Mouse (Mus musculus) cerebellum, postnatal 25 days (tissue): ENCODE data around the gene Galnt6.
A peak's percentile ranks its signal among the peaks of the same experiment; 100 is the strongest.

ENCODE experiments used
- DNase-seq, 2 experiments: peaks; one replicate each; pipeline ENCODE4 v3.0.0; 2021; ENCODE audit warnings: mixed read lengths in 2 of 2

The Galnt6 gene

GRCm38 (mm10) chr15:100719217-100719616, 10.0 kb downstream of the Galnt6 start:
- no peak for DNase-seq

DNA sequence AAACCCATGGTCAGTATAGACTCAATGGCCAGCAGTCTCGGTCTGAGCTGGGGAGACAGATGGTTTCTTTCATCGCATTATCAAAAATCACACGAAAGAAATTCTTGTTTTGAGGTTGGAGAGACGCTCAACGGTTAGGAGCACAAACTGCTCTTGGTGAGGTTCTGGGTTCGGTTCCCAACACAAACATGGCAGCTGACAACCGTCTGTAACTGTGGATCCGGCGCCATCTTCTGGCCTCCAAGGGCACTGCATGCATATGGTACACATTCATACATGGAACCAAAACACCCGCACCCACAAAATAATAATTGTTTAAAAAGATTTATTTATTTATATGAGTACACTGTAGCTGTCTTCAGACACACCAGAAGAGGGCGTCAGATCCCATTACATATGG, 10.6 kb downstream of the Galnt6 start:
- no peak for DNase-seq

DNA sequence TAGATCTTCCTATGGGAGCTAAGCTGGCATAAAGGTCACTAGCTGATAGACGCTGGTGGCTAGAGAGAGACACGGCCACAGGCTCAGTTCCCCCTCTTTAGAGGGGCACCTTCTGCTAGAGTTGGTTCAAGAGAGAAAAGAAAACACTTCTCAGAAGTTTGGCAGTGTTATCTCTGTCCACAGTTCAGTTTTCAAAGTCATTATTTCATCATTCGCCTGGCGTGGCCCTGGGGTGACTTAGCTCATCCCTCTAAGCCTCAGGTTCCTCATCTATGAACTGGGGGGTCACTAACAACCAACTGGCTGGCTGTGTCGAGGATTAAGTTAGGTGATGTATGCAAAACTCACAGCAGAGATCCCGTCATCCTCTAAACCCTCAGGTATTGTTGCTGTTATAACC, 11.2 kb downstream of the Galnt6 start:
- no peak for DNase-seq

GRCm38 (mm10) chr15:100715399-100715993, 13.7 kb downstream of the Galnt6 start:
- no peak for DNase-seq

DNA sequence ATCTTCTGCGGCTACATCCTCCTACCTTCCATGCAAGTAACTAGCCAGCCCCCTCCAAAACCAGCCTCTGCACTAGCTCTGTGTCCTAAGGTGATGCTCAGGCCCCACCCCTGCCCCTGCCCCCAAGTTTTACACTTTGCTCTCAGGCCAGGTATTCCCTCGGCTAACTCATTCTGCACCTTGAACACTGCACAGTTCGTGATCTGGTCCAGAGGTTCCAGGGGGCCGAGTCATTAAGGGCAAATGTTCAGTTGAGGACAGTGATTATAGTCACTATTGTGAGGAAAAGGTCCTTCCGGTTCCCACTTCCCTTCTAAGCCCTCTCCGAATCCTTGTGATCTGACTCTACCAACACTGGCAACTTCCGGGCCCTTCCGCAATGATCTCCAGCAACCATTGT, 14.7 kb downstream of the Galnt6 start:
- DNase-seq = no peak

DNA sequence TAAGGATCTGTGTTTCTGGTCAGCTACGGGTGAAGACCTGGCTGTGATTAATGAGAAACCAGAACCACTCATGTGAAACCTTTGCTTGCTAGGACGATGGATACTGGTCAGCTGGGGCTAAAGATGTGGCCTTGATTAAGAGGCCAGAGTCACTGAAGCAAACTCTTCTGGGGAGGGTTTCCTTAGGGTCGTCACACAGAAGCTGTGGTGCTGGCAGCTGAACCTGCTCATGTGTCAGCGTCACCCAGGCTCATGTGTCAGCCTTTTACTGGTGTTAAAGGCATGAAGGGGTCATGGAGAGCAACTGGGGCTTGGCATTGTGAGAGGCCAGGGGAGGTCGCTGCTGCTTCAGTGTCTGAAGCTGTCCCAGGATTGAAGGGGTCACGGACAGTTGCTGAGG, 18.3 kb downstream of the Galnt6 start:
- DNase-seq = no peak

GRCm38 (mm10) chr15:100708433-100709078, 20.6 kb downstream of the Galnt6 start:
- no peak for DNase-seq

DNA sequence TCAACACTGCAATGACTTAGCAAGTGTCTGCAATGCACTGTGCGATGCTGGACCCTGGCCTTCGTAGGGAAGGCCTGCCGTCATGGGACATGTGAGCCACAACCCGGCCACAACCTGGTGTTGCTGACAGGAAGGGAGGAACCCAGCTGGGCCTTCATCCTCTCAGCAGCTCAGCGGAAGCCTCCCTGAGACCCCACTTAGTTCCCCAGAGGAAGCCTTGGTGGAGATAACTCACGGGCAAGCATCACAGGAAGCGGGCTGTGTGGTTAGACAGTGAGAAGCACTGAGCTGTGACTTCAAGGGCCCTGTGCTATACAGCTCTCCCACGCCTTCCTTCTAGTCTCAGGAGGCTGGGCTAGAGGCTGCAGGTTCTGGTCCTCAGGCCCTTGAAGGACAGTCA, 22.9 kb downstream of the Galnt6 start:
- no peak for DNase-seq

GRCm38 (mm10) chr15:100705376-100705775, 23.8 kb downstream of the Galnt6 start:
- no peak for DNase-seq

DNA sequence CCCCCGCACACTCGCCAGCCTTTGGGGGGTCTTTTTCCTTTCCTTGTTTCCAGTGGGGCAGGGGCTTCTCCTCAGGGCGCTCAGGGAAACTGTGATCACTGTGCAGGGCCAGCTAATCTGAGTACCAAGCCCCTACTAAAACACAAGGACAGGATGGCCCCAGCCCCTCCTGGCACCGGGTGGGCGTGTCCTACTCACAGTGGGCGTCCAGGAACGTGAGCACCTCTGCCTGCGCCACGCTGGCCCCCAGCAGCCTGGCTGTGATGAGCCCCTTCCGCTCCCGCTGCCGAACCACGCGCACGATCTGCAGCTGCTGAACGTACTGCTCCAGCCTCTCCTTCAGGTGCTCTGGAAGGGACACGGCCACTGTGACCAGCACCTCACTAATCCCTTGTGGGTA, 25.3 kb downstream of the Galnt6 start:
- DNase-seq = no peak

DNA sequence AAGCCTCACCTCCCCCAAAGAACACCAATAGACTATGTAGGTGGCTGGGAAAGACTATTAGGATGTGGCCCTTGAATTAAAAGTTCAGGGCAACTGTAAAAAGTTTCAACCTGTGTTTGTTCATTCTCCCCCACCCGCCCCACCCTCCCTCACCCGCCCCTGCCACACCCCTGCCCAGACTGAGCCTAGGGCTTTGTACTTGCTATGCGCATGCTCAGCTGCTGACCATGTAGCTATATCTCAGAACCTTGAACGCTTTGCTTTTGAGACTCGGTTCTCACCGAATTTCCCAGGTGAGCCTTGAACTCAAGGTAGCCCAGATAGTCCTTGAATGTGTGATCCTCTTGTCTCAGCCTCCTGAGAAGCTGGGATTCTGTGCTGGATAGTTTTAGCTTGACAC, 27.3 kb downstream of the Galnt6 start:
- DNase-seq = no peak

GRCm38 (mm10) chr15:100701108-100701507, 28.1 kb downstream of the Galnt6 start:
- no peak for DNase-seq

GRCm38 (mm10) chr15:100700424-100700823, 28.8 kb downstream of the Galnt6 start:
- DNase-seq = no peak

DNA sequence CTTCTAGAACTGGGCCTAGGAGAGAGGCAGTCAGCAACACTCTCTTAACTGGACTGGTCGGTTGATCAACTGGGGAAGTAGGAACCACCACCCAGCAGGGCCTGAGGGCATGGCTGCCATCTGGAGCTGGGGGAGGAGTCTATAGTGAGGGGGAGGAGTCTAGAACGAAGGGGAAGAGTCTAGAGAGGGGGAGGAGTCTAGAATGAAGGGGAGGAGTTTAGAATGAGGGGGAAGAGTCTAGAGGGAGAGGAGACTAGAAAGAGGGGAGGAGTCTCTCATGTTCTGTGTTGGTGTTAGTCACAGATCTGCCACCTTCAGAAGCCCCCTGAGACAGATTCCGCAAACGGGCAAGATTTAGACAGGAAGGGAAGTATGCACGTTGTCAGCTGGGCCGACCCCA, 29.8 kb downstream of the Galnt6 start:
- no peak for DNase-seq

DNA sequence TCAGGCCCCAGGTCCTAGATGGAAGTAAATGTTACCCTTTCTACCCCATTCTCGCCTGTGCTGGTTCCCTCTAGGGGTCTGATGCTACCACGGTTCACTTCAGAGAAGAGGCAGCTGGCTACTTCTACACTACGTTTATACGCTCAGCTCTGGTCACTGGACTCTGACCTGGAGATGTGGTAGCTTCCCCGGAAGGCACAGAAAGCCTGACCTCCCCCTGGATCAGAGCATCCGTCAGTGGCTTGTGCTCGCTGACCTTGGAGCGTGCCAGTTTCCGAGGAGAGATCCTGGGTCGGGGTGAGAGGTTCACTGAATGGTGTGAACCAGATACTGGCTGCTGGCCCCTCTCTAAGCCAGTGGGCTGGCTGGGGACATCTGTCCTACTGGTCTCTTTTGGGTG, 31.1 kb downstream of the Galnt6 start:
- DNase-seq = no peak

- DNase-seq = no peak
Observed at GRCm38 (mm10) chr15:100694406-100694805, 34.8 kb downstream of the Galnt6 start.

- no peak for DNase-seq
Observed at GRCm38 (mm10) chr15:100691990-100692389, 37.2 kb downstream of the Galnt6 start.

- DNase-seq = no peak
Observed at GRCm38 (mm10) chr15:100687430-100687971, 41.7 kb downstream of the Galnt6 start, which contains the start of gene Cela1. Cela1 (minus strand) TSS chr15:100687921.

GRCm38 (mm10) chr15:100686989-100687388, 42.2 kb downstream of the Galnt6 start:
- DNase-seq = no peak

DNA sequence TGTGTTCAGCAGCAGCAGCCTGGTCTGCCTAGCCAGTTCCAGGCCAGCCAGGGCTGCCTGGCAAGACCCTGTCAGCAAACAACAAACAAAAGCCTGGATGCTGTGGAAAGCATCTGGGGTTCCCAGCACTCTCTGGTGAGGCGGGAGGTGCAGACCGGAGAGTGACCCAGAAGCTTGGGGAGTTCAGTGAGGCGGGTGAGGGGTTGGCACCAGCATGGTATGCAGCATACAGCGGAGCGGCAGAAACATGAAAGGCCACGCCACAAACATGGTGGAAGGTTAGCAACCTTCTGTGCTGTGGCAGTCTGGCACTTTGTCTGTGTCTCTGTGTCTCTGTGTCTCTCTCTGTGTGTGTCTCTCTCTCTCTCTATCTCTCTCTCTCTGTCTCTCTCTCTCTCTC, 42.7 kb downstream of the Galnt6 start:
- no peak for DNase-seq

DNA sequence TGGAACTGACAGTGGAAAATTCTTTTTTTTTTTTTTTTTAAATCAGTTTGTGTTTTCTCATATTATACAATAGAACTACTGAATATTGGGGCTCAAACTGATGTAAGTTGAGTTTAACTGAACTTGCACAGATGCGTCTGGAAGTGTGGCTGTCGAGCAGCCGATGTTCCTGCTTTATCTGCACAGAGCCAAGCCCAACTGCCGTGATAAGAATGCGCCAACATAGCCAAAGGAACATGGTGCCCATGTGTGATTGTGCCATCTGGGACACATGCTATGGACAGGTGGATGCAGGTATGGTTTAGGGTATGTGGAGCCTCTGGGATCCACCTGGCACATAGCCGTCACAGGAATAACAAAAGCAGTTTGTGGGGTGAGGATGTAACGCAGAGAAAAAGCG, 43.3 kb downstream of the Galnt6 start:
- DNase-seq = no peak

DNA sequence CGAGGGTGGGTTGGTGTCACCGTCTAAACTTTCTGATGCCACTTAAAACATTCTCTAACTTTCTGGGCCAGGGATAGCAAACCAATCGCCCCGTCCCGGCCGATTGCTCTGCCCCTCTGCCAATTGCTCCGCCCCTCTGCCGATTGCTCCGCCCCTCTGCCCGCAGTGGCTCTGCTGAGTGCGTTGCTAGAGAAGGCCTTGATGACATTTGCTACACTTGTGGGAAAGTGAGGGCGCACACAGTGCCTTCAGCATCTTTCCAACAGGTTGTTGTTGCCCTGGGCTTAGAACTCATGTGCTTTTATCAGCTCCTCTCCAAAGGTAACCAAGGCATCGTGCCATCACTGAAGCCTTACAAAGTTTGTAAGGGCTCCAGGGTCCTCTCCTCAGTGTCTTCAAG, 43.9 kb downstream of the Galnt6 start:
- no peak for DNase-seq

GRCm38 (mm10) chr15:100684450-100684849, 44.7 kb downstream of the Galnt6 start:
- no peak for DNase-seq

DNA sequence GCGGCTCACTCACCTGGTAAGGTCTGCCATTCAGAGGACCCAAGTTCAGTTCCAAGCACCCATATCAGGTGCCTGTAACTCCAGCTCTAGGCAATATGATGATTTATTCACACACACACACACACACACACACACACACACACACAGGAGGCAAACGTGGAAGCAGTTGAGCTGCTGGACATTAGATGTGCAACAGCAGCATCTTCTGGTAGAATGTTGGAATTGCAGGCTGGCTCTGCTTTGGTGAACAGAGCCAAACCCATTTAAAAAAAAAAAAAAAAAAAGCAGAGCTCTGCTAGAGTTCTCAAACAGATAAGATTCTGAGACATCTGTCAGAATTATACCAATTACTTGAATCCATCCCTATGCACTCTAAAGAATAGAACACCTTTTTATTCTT, 46.1 kb downstream of the Galnt6 start:
- DNase-seq = peak; percentile 75 to 85

DNA sequence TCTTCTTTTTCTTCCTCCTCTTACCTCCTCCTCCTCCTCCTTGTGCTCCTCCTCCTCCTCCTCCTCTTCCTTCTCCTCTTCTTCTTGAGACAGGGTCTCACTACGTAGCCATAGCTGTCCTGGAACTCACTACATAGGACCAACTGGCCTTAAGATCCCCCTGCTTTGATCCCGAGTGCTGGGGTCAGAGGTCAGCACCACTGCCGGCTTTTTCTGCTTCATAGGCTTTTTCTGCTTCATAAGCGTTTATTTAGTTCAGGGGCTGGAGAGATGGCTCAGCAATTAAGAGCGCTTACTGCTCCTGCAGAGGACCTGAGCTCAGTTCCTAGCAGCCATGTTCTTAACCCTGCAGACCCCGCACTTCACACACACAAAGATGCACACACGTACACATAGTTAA, 47.4 kb downstream of the Galnt6 start:
- DNase-seq = no peak
